Mouse (Mus musculus) hindlimb bud, embryonic 11.5 days (tissue): Measurements from ENCODE around the gene 4930402K13Rik.
"Not testable (repeated sequence)": the region's sequence is repeated elsewhere in the genome, so short reads cannot be mapped to it uniquely, and the experiment has no call there.

Experiments used
- DNase-seq: peaks from one replicate; pipeline ENCODE4 v3.0.0-alpha.2; 2012; ENCODE audit warnings: low read depth, low spot score; ENCODE audit errors: extremely low spot score

The 4930402K13Rik gene

GRCm38 (mm10) chrX:9104262-9104661 is at the start of gene 4930402K13Rik:
4930402K13Rik (plus strand) TSS chrX:9104562.
- DNase-seq = no peak

GRCm38 (mm10) chrX:9060952-9061351 is 43.4 kb upstream of the 4930402K13Rik start:
- not testable (repeated sequence) for DNase-seq

GRCm38 (mm10) chrX:9062101-9062500 is 42.3 kb upstream of the 4930402K13Rik start:
- no peak for DNase-seq

GRCm38 (mm10) chrX:9062715-9063114 is 41.6 kb upstream of the 4930402K13Rik start, which contains the start of gene Fthl17f:
Fthl17f (plus strand) TSS chrX:9063015.
- DNase-seq = not testable (repeated sequence)

GRCm38 (mm10) chrX:9077699-9078098 is 26.7 kb upstream of the 4930402K13Rik start:
- not testable (repeated sequence) for DNase-seq

- not testable (repeated sequence) for DNase-seq
Measured at GRCm38 (mm10) chrX:9095066-9095465, 9.3 kb upstream of the 4930402K13Rik start.

GRCm38 (mm10) chrX:9110381-9110780 is 6.0 kb downstream of the 4930402K13Rik start:
- no peak for DNase-seq

- no peak for DNase-seq
Measured at GRCm38 (mm10) chrX:9124928-9125327, 20.6 kb downstream of the 4930402K13Rik start.

- DNase-seq = no peak
Measured at GRCm38 (mm10) chrX:9128317-9128831, 24.0 kb downstream of the 4930402K13Rik start.

- DNase-seq = no peak
Measured at GRCm38 (mm10) chrX:9139290-9139948, 35.1 kb downstream of the 4930402K13Rik start.

GRCm38 (mm10) chrX:9142669-9143068 is 38.3 kb downstream of the 4930402K13Rik start:
- DNase-seq = no peak
